Mouse (Mus musculus): Measurements from ENCODE around the gene Dennd4b. TPM values are rescaled to one million over a fixed set of nuclear protein-coding genes. Genes with fewer than 3 reads are reported as not detected.
A peak's percentile ranks its signal among the peaks of the same experiment; 100 is the strongest.

The Dennd4b gene
- total and polyA plus RNA-seq, 3 experiments, result 9.8 to 45.3 (median 27.8) TPM

GRCm38 (mm10) chr3:90313367-90313766 is 48.4 kb downstream of the Dennd4b start:
- H3K79me2 ChIP-seq (replicated peaks; ENCODE audit: control insufficient read depth, extremely low read depth, insufficient read depth, poor library complexity, severe bottlenecking), result peaks cover 78% of the 10 kb centered on the region
- H3K9me3 ChIP-seq (replicated peaks; ENCODE audit: low read length), result no peaks in the 10 kb centered on the region
- peaks cover 0 to 11% of the 10 kb centered on the region in 2 experiments; a peak in 2 of 4 replicates for H3K4me1 ChIP-seq (ENCODE audit: control insufficient read depth in 1 of 2, insufficient read depth in 2 of 2)
- H3K4me2 ChIP-seq (ENCODE audit: insufficient read depth, low read depth, poor library complexity, severe bottlenecking), result no peak overlapping the region
- TF ChIP-seq ZNF384 (IDR thresholded peaks at IDR 0.05; ENCODE audit: low read depth, low read length) (peak; percentile 56; the same call in 1 of the 2 replicates), CTCF (conservative IDR thresholded peaks at IDR 0.05 in 1 of 2, IDR thresholded peaks at IDR 0.05 in 1 of 2; ENCODE audit: low read depth in 2 of 2, low read length in 2 of 2) (peak; percentile 24 to 51; a peak in 2 of 4 replicates), BHLHE40 (IDR thresholded peaks at IDR 0.05; ENCODE audit: low read depth, low read length) (no peak), RAD21 (IDR thresholded peaks at IDR 0.05; ENCODE audit: low read depth, low read length) (peak; percentile 29)
- H3K9ac ChIP-seq (ENCODE audit: insufficient read depth, low read depth), result no peak overlapping the region
- H3K4me3 ChIP-seq (replicated peaks in 1 of 3; ENCODE audit: low read depth in 2 of 3, low read length in 2 of 3, poor library complexity in 1 of 3), result no peak overlapping the region
- in situ Hi-C loops (cut with MboI; ENCODE audit: low pct_ligation_motif_present, low pct_unique_long_range_greater_than_20kb, low sequenced_read_pairs), result no loop called here
- H3K27ac ChIP-seq (ENCODE audit: insufficient read depth, low read depth), result no peak overlapping the region
- dilution Hi-C loops (cut with MboI; ENCODE audit: extremely low pct_ligation_motif_present, extremely low pct_unique_long_range_greater_than_20kb, low sequenced_read_pairs), result no loop called here
- peak; percentile 39 for DNase-seq (ENCODE audit: extremely low read depth)
- no peaks in the 10 kb centered on the region for H3K27me3 ChIP-seq (replicated peaks)
- peaks cover 0 to 15% of the 10 kb centered on the region in 2 experiments for H3K36me3 ChIP-seq (replicated peaks in 1 of 2; ENCODE audit: control insufficient read depth in 1 of 2, insufficient read depth in 1 of 2, low read length in 1 of 2)

GRCm38 (mm10) chr3:90314241-90314640 is 49.3 kb downstream of the Dennd4b start:
- Histone ChIP-seq H3K9ac (ENCODE audit: insufficient read depth, low read depth) (no peak overlapping the region), H3K79me2 (replicated peaks; ENCODE audit: control insufficient read depth, extremely low read depth, insufficient read depth, poor library complexity, severe bottlenecking) (peaks cover 81% of the 10 kb centered on the region), H3K27ac (ENCODE audit: insufficient read depth, low read depth) (no peak overlapping the region), H3K9me3 (replicated peaks; ENCODE audit: low read length) (no peaks in the 10 kb centered on the region), H3K36me3 (replicated peaks in 1 of 2; ENCODE audit: control insufficient read depth in 1 of 2, insufficient read depth in 1 of 2, low read length in 1 of 2) (peaks cover 0 to 15% of the 10 kb centered on the region in 2 experiments), H3K4me3 (replicated peaks in 1 of 3; ENCODE audit: low read depth in 2 of 3, low read length in 2 of 3, poor library complexity in 1 of 3) (no peak overlapping the region), H3K4me2 (ENCODE audit: insufficient read depth, low read depth, poor library complexity, severe bottlenecking) (no peak overlapping the region), H3K4me1 (ENCODE audit: control insufficient read depth in 1 of 2, insufficient read depth in 2 of 2) (peaks cover 0 to 20% of the 10 kb centered on the region in 2 experiments; a peak in 2 of 4 replicates), H3K27me3 (replicated peaks) (no peaks in the 10 kb centered on the region)
- dilution Hi-C loops (cut with MboI; ENCODE audit: extremely low pct_ligation_motif_present, extremely low pct_unique_long_range_greater_than_20kb, low sequenced_read_pairs) (no loop called here), in situ Hi-C loops (cut with MboI; ENCODE audit: low pct_ligation_motif_present, low pct_unique_long_range_greater_than_20kb, low sequenced_read_pairs) (no loop called here)
- TF ChIP-seq ZMIZ1 (IDR thresholded peaks at IDR 0.05; ENCODE audit: low read depth, low read length) (no peak), CTCF (conservative IDR thresholded peaks at IDR 0.05 in 1 of 2, IDR thresholded peaks at IDR 0.05 in 1 of 2; ENCODE audit: low read depth in 2 of 2, low read length in 2 of 2) (no peak), JUND (conservative IDR thresholded peaks at IDR 0.05; ENCODE audit: low read depth, low read length) (no peak), USF1 (IDR thresholded peaks at IDR 0.05; ENCODE audit: low read depth, low read length) (no peak), TBP (conservative IDR thresholded peaks at IDR 0.05; ENCODE audit: low read depth, low read length) (no peak), RCOR1 (conservative IDR thresholded peaks at IDR 0.05; ENCODE audit: low read depth, low read length) (no peak), HCFC1 (IDR thresholded peaks at IDR 0.05; ENCODE audit: low read depth, low read length) (no peak), CHD2 (IDR thresholded peaks at IDR 0.05; ENCODE audit: low read length) (no peak), UBTF (IDR thresholded peaks at IDR 0.05; ENCODE audit: low read depth, low read length) (no peak), SMC3 (IDR thresholded peaks at IDR 0.05; ENCODE audit: low read depth, low read length) (no peak), MXI1 (IDR thresholded peaks at IDR 0.05; ENCODE audit: low read depth, low read length) (no peak), NRF1 (IDR thresholded peaks at IDR 0.05; ENCODE audit: low read depth, low read length) (no peak), E2F4 (IDR thresholded peaks at IDR 0.05; ENCODE audit: insufficient replicate concordance, low read depth, low read length) (no peak), MEF2A (IDR thresholded peaks at IDR 0.05; ENCODE audit: borderline replicate concordance, low read depth, low read length) (no peak), TCF12 (IDR thresholded peaks at IDR 0.05; ENCODE audit: low read depth, low read length) (no peak), POLR2AphosphoS2 (IDR thresholded peaks at IDR 0.05; ENCODE audit: low read depth, low read length) (no peak), MAZ (IDR thresholded peaks at IDR 0.05; ENCODE audit: low read depth, low read length) (no peak), ELF1 (IDR thresholded peaks at IDR 0.05; ENCODE audit: low read depth, low read length) (no peak)
- no peak for DNase-seq (ENCODE audit: extremely low read depth)

Data from CH12.LX (cell line).